Mouse (Mus musculus): ENCODE measurements around the gene Alad.

DNA sequence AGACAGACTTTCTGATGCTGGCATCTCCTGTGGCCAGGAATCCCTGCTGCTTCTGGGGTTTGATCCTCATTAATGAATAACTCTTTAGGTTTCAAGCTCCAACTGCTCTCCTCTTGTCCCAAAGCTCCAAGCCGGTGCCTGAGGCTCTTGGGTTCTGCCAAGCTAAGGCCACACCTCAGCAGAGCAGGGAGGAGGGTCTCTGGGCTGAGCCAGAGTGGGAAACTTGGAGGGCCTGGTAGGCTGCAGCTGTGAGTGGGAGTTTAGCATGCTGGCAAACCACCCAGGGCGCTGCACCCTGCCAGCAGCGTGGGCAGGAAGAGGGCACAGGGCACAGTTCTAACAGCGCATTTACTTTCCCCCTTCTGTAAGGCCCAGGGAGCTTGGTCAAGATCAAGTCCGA is 10.9 kb downstream of the Alad start:
- TF ChIP-seq CTCF (IDR thresholded peaks at IDR 0.05; ENCODE audit: borderline replicate concordance, extremely low read depth, insufficient read depth, insufficient read length) (no peak), POLR2A (IDR thresholded peaks at IDR 0.05; ENCODE audit: borderline replicate concordance, extremely low read depth, insufficient read depth, insufficient read length, poor library complexity, severe bottlenecking) (no peak)

All from brain, embryonic 14.5 days (tissue).